Mouse (Mus musculus) myocyte (in vitro differentiated cells): ENCODE measurements at regions not wholly inside any gene's neighbourhood (a gene's known extent, or its start where the extent isn't known, plus 50 kb on each side); places are given as distances from the start of the nearest gene placed in this dataset.

Experiments
- E2F4 ChIP-seq: IDR thresholded peaks from one replicate; pipeline ENCODE4 v1.6.1; 2011; ENCODE audit warnings: mild to moderate bottlenecking, control low read depth, moderate library complexity; ENCODE audit not compliant: insufficient read depth
- MAX ChIP-seq: IDR thresholded peaks from one replicate; pipeline ENCODE4 v1.6.1; 2011; ENCODE audit warnings: low read depth, mild to moderate bottlenecking, control low read depth
- MYOD1 ChIP-seq, 3 experiments: IDR thresholded peaks; one replicate each; pipeline ENCODE4 v1.6.1; 2011; ENCODE audit warnings: control low read depth in 2 of 3, low read depth in 2 of 3, mild to moderate bottlenecking in 2 of 3, moderate library complexity in 1 of 3; ENCODE audit not compliant: insufficient read length in 2 of 3, control insufficient read depth in 1 of 3
- POLR2A ChIP-seq: IDR thresholded peaks from one replicate; pipeline ENCODE4 v1.6.1; 2011; ENCODE audit warnings: low read depth, mild to moderate bottlenecking, control low read depth, moderate library complexity; ENCODE audit not compliant: insufficient read length
- POLR2AphosphoS2 ChIP-seq: IDR thresholded peaks from one replicate; pipeline ENCODE4 v1.6.1; 2011; ENCODE audit warnings: low read depth, control low read depth; ENCODE audit not compliant: insufficient read length
- SRF ChIP-seq: IDR thresholded peaks from one replicate; pipeline ENCODE4 v1.6.1; 2011; ENCODE audit warnings: low read depth; ENCODE audit not compliant: control insufficient read depth, insufficient read length
- TCF12 ChIP-seq: IDR thresholded peaks from one replicate; pipeline ENCODE4 v1.6.1; 2011; ENCODE audit warnings: mild to moderate bottlenecking, control low read depth; ENCODE audit not compliant: poor library complexity, insufficient read depth, severe bottlenecking
- TCF3 ChIP-seq: IDR thresholded peaks from one replicate; pipeline ENCODE4 v1.6.1; 2011; ENCODE audit warnings: low read depth, control low read depth; ENCODE audit not compliant: insufficient read length
- USF1 ChIP-seq: IDR thresholded peaks from one replicate; pipeline ENCODE4 v1.6.1; 2011; ENCODE audit warnings: low read depth, mild to moderate bottlenecking, control low read depth, moderate library complexity

- TF ChIP-seq POLR2A (no peak), POLR2AphosphoS2 (no peak), USF1 (no peak), E2F4 (no peak), TCF12 (no peak), MAX (no peak), MYOD1 (IDR thresholded peaks at IDR 0.05; ENCODE audit: control insufficient read depth in 1 of 3, insufficient read length in 2 of 3, low read depth in 2 of 3) (no peak), SRF (no peak), TCF3 (no peak)
These were observed 445.9 kb upstream of the Etaa1 start for GRCm38 (mm10) chr11:18399561-18399960.
